14 mouse cellular contexts compared by ENCODE assay signal in genomic region chr17:56509021-56509640, GRCm38 (mm10). TPM values are rescaled to one million over a fixed set of nuclear protein-coding genes. Genes with fewer than 3 reads are reported as not detected.
DNase-seq lines count a peak whose midpoint lies in the region; ATAC-seq lines count a peak whose summit lies in the region.
"Had no signal": no experiment of that assay in that cellular context is flagged by ENCODE, and none has a peak within 500 bp of the region (broad histone marks: within the 10 kb centered on the region; RNA-seq: fewer than 3 reads in every experiment).

No protein-coding gene starts in this region.

- H3K9me3 ChIP-seq in liver, embryonic 12.5 days (replicated peaks): no peaks in the 10 kb centered on the region
- H3K9me3 ChIP-seq in forebrain, embryonic 16.5 days (ENCODE audit: control insufficient read depth, low read length): no peaks in the 10 kb centered on the region
- peaks cover 5% of the 10 kb centered on the region for H3K9me3 ChIP-seq in midbrain, embryonic 13.5 days

- 0 out of 2 replicates have a peak overlapping the region, but pooled peaks have one; percentile 24 for H3K4me2 ChIP-seq in liver, embryonic 12.5 days
- H3K4me2 ChIP-seq in forebrain, embryonic 16.5 days (ENCODE audit: low read length): peak overlapping the region; percentile 32
- peak overlapping the region; percentile 5; the same call in 1 of the 2 replicates for H3K4me2 ChIP-seq in midbrain, embryonic 13.5 days (replicated peaks)

- H3K4me3 ChIP-seq in liver, embryonic 12.5 days: no peak overlapping the region
- no peak overlapping the region for H3K4me3 ChIP-seq in forebrain, embryonic 16.5 days (replicated peaks; ENCODE audit: low read length)
- H3K4me3 ChIP-seq in midbrain, embryonic 13.5 days (replicated peaks): no peak overlapping the region
- H3K4me3 ChIP-seq: myocyte had no signal

- no peaks in the 10 kb centered on the region for H3K36me3 ChIP-seq in liver, embryonic 12.5 days
- H3K36me3 ChIP-seq in forebrain, embryonic 16.5 days (ENCODE audit: control insufficient read depth, insufficient read depth): no peaks in the 10 kb centered on the region
- H3K36me3 ChIP-seq in midbrain, embryonic 13.5 days: no peaks in the 10 kb centered on the region

- no peak overlapping the region for H3K27ac ChIP-seq in liver, embryonic 12.5 days
- peak overlapping the region; percentile 98 for H3K27ac ChIP-seq in forebrain, embryonic 16.5 days (ENCODE audit: low read length)
- H3K27ac ChIP-seq in midbrain, embryonic 13.5 days: peak overlapping the region; percentile 68

- H3K9ac ChIP-seq in liver, embryonic 12.5 days: no peak overlapping the region
- H3K9ac ChIP-seq in forebrain, embryonic 16.5 days (replicated peaks; ENCODE audit: low read depth, low read length): no peak overlapping the region; the same call in 1 of the 2 replicates
- no peak overlapping the region for H3K9ac ChIP-seq in midbrain, embryonic 13.5 days (replicated peaks)

- 43% methylated on average over 10 of the region's 10 CpGs for WGBS in liver, embryonic 12.5 days (ENCODE audit: insufficient replicate concordance)
- WGBS in forebrain, embryonic 16.5 days: 23% methylated on average over 10 of the region's 10 CpGs
- WGBS in midbrain, embryonic 13.5 days: 32% methylated on average over 10 of the region's 10 CpGs

- H3K4me1 ChIP-seq in liver, embryonic 12.5 days: peaks cover 22% of the 10 kb centered on the region
- H3K4me1 ChIP-seq in forebrain, embryonic 16.5 days (replicated peaks; ENCODE audit: control insufficient read depth, insufficient read depth, low read length): peaks cover 52% of the 10 kb centered on the region
- H3K4me1 ChIP-seq in midbrain, embryonic 13.5 days (replicated peaks): peaks cover 46% of the 10 kb centered on the region

- peaks cover 73% of the 10 kb centered on the region for H3K27me3 ChIP-seq in liver, embryonic 12.5 days (replicated peaks)
- H3K27me3 ChIP-seq in forebrain, embryonic 16.5 days (replicated peaks; ENCODE audit: control insufficient read depth, insufficient read depth, low read length): no peaks in the 10 kb centered on the region
- peaks cover 39% of the 10 kb centered on the region for H3K27me3 ChIP-seq in midbrain, embryonic 13.5 days

- peak; percentile 31 for DNase-seq in cerebellum, adult 11-12 months
- no peak for DNase-seq in cerebellum, postnatal 36 days
- DNase-seq in liver: no peak
- no peak for DNase-seq in ovary, postnatal 14 days (ENCODE audit: low spot score)
- no peak for DNase-seq in left cerebral cortex, adult 9 months (ENCODE audit: low spot score in 2 of 2)
- DNase-seq: adrenal gland, adult 8-10 months; lung, adult 18-20 months had no signal

- no peak for ATAC-seq in liver, embryonic 12.5 days
- ATAC-seq in forebrain, embryonic 16.5 days: peak; percentile 29
- ATAC-seq in midbrain, embryonic 13.5 days: 0 out of 2 replicates have a peak, but pooled peaks have one; percentile 2

RNA-seq across cellular contexts. Expression of gene Znrf4, which starts 3.1 kb away (rescaled TPM):
- polyA plus RNA-seq in liver, embryonic 12.5 days (2016; fragmentation: Nextera tagmentation; extraction: Ambion mirVana): not detected in 2 replicates
- polyA plus RNA-seq in forebrain, embryonic 16.5 days (2015; fragmentation: Nextera tagmentation; extraction: Ambion mirVana): 0.21 TPM in 1 of 2 replicates, not detected in the other
- 0.17 TPM in 1 of 2 replicates, not detected in the other for polyA plus RNA-seq in midbrain, embryonic 13.5 days (2015; fragmentation: Nextera tagmentation; extraction: Ambion mirVana)
- polyA plus RNA-seq: heart, embryonic 14.5 days; large intestine, adult 2 months; myocyte; small intestine, adult 2 months had no signal

RNA-seq across cellular contexts. Expression of gene Ptprs, which starts 32.8 kb away (rescaled TPM):
- 19.3 and 21.2 TPM in 2 replicates for polyA plus RNA-seq in liver, embryonic 12.5 days (2016; fragmentation: Nextera tagmentation; extraction: Ambion mirVana)
- 359 and 391 TPM in 2 replicates for polyA plus RNA-seq in forebrain, embryonic 16.5 days (2015; fragmentation: Nextera tagmentation; extraction: Ambion mirVana)
- polyA plus RNA-seq in midbrain, embryonic 13.5 days (2015; fragmentation: Nextera tagmentation; extraction: Ambion mirVana): 278 and 317 TPM in 2 replicates

RNA-seq across cellular contexts. Expression of gene Gm20219, which starts 45.1 kb away (rescaled TPM):
- polyA plus RNA-seq in liver, embryonic 12.5 days (2016; fragmentation: Nextera tagmentation; extraction: Ambion mirVana): 0.20 and 0.25 TPM in 2 replicates
- 0.51 and 0.92 TPM in 2 replicates for polyA plus RNA-seq in forebrain, embryonic 16.5 days (2015; fragmentation: Nextera tagmentation; extraction: Ambion mirVana)
- 0.90 and 1.3 TPM in 2 replicates for polyA plus RNA-seq in midbrain, embryonic 13.5 days (2015; fragmentation: Nextera tagmentation; extraction: Ambion mirVana)

Comparison
In these comparisons a context has a peak if more than half of its experiments do, and no peak if none do; other contexts are left out.
1. RNA of gene Ptprs, which starts 32.8 kb away (polyA plus RNA-seq): 359 to 391 TPM in forebrain, embryonic 16.5 days and 278 to 317 TPM in midbrain, embryonic 13.5 days; 19.3 to 21.2 TPM in liver, embryonic 12.5 days; every median in the first group is over 10 times any median in the second.
2. Peak in every context shown above with its lines, with median percentiles within 50 percentile points of each other: H3K4me2 ChIP-seq.